7 mouse cellular contexts compared by ENCODE assay signal in genomic region chr5:113783581-113784001, GRCm38 (mm10). TPM values are rescaled to one million over a fixed set of nuclear protein-coding genes. Genes with fewer than 3 reads are reported as not detected.
A peak's percentile ranks its signal among the peaks of the same experiment; 100 is the strongest.
DNase-seq lines count a peak whose midpoint lies in the region; ATAC-seq and TF ChIP-seq lines count a peak whose summit lies in the region.

No protein-coding gene starts in this region.

- dilution Hi-C loops in CH12.LX (cut with MboI; ENCODE audit: extremely low pct_ligation_motif_present, extremely low pct_unique_long_range_greater_than_20kb, low sequenced_read_pairs) = no loop called here

- no peaks in the 10 kb centered on the region for H3K27me3 ChIP-seq in CH12.LX (replicated peaks)
- no peaks in the 10 kb centered on the region for H3K27me3 ChIP-seq in kidney, postnatal 0 days (ENCODE audit: insufficient read depth, low read length)

- H3K27ac ChIP-seq in CH12.LX (ENCODE audit: insufficient read depth, low read depth) = peak overlapping the region; percentile 15; the same call in 1 of the 2 replicates
- peak overlapping the region; percentile 83 for H3K27ac ChIP-seq in kidney, postnatal 0 days

- H3K4me1 ChIP-seq in CH12.LX (ENCODE audit: control insufficient read depth in 1 of 2, insufficient read depth in 2 of 2) = peaks cover 10 to 46% of the 10 kb centered on the region in 2 experiments
- H3K4me1 ChIP-seq in kidney, postnatal 0 days (replicated peaks; ENCODE audit: insufficient read depth, low read length) = peaks cover 11% of the 10 kb centered on the region; the same call in 1 of the 2 replicates

- H3K9ac ChIP-seq in CH12.LX (ENCODE audit: insufficient read depth, low read depth) = no peak overlapping the region
- H3K9ac ChIP-seq in kidney, postnatal 0 days (ENCODE audit: low read depth, low read length) = 0 out of 2 replicates have a peak overlapping the region, but pooled peaks have one; percentile 35

- H3K79me2 ChIP-seq in CH12.LX (replicated peaks; ENCODE audit: control insufficient read depth, extremely low read depth, insufficient read depth, poor library complexity, severe bottlenecking) = no peaks in the 10 kb centered on the region

- DNase-seq in CH12.LX (ENCODE audit: extremely low read depth) (peak; percentile 93), MN1 (ENCODE audit: low spot score) (peak; percentile 60)
- DNase-seq in heart, adult 8-10 months (ENCODE audit: low spot score) = peak; percentile 60
- peak; percentile 77 for DNase-seq in kidney, postnatal 0 days (ENCODE audit: low spot score)
- DNase-seq in lung, postnatal 10 days = peak; percentile 78
- DNase-seq in cerebellum, adult 18-20 months = no peak

- no peak for ATAC-seq in kidney, postnatal 0 days (replicated peaks; ENCODE audit: low FRiP score, low read depth)
- no peak for ATAC-seq in inflammation-experienced regulatory T-cells, adult 6 months

- TF ChIP-seq POLR2A in CH12.LX (IDR thresholded peaks at IDR 0.05; ENCODE audit: low read depth, low read length) = no peak

- no peak overlapping the region for H3K4me2 ChIP-seq in CH12.LX (ENCODE audit: insufficient read depth, low read depth, poor library complexity, severe bottlenecking)
- H3K4me2 ChIP-seq in kidney, postnatal 0 days (ENCODE audit: low read length) = 0 out of 2 replicates have a peak overlapping the region, but pooled peaks have one; percentile 10

- no peak for TF ChIP-seq CTCF in CH12.LX (conservative IDR thresholded peaks at IDR 0.05 in 1 of 2, IDR thresholded peaks at IDR 0.05 in 1 of 2; ENCODE audit: low read depth in 2 of 2, low read length in 2 of 2)
- TF ChIP-seq CTCF in kidney, postnatal 0 days (IDR thresholded peaks at IDR 0.05; ENCODE audit: low read depth) = no peak

- H3K9me3 ChIP-seq in CH12.LX (replicated peaks; ENCODE audit: low read length) = peaks cover 4% of the 10 kb centered on the region
- H3K9me3 ChIP-seq in kidney, postnatal 0 days (replicated peaks; ENCODE audit: low read length) = no peaks in the 10 kb centered on the region

- H3K36me3 ChIP-seq in CH12.LX (replicated peaks in 1 of 2; ENCODE audit: control insufficient read depth in 1 of 2, insufficient read depth in 1 of 2, low read length in 1 of 2) = peaks cover 0 to 8% of the 10 kb centered on the region in 2 experiments
- H3K36me3 ChIP-seq in kidney, postnatal 0 days (ENCODE audit: insufficient read depth, low read length) = 0 out of 2 replicates have a peak, but pooled peaks cover under 1% of the 10 kb centered on the region

- in situ Hi-C loops in CH12.LX (cut with MboI; ENCODE audit: low pct_ligation_motif_present, low pct_unique_long_range_greater_than_20kb, low sequenced_read_pairs) = no loop called here

- 3% methylated on average over 12 of the region's 12 CpGs for WGBS in kidney, postnatal 0 days

- peak; percentile 82 for TF ChIP-seq EP300 in CH12.LX (IDR thresholded peaks at IDR 0.05; ENCODE audit: low read length)

- TF ChIP-seq RAD21 in CH12.LX (IDR thresholded peaks at IDR 0.05; ENCODE audit: low read depth, low read length) = peak; percentile 1

- no peak overlapping the region for H3K4me3 ChIP-seq in CH12.LX (replicated peaks in 1 of 3; ENCODE audit: low read depth in 2 of 3, low read length in 2 of 3, poor library complexity in 1 of 3)
- H3K4me3 ChIP-seq in kidney, postnatal 0 days (replicated peaks; ENCODE audit: low read depth, low read length) = no peak overlapping the region

TF ChIP-seq in CH12.LX, 34 proteins besides CTCF, POLR2A, EP300 and RAD21 (continues in another document):
- TF ChIP-seq RCOR1 (conservative IDR thresholded peaks at IDR 0.05; ENCODE audit: low read depth, low read length) = no peak; the same call in 1 of the 2 replicates
- TF ChIP-seq MAZ (IDR thresholded peaks at IDR 0.05; ENCODE audit: low read depth, low read length) = peak; percentile 90
- TF ChIP-seq CHD2 (IDR thresholded peaks at IDR 0.05; ENCODE audit: low read length) = peak; percentile 62
- peak; percentile 100 for TF ChIP-seq MAFK (IDR thresholded peaks at IDR 0.05; ENCODE audit: insufficient replicate concordance, low read length)
- no peak; the same call in 1 of the 2 replicates for TF ChIP-seq JUND (conservative IDR thresholded peaks at IDR 0.05; ENCODE audit: low read depth, low read length)
- TF ChIP-seq NELFE (IDR thresholded peaks at IDR 0.05; ENCODE audit: low read depth, low read length) = no peak
- no peak for TF ChIP-seq CHD1 (IDR thresholded peaks at IDR 0.05; ENCODE audit: low read depth, low read length)
- no peak for TF ChIP-seq GABPA (IDR thresholded peaks at IDR 0.05; ENCODE audit: insufficient replicate concordance, low read depth, low read length)
- no peak for TF ChIP-seq TBP (conservative IDR thresholded peaks at IDR 0.05; ENCODE audit: low read depth, low read length)
- no peak for TF ChIP-seq ZNF384 (IDR thresholded peaks at IDR 0.05; ENCODE audit: low read depth, low read length)
- TF ChIP-seq MAX (IDR thresholded peaks at IDR 0.05; ENCODE audit: low read length) = no peak
- no peak for TF ChIP-seq KAT2A (IDR thresholded peaks at IDR 0.05; ENCODE audit: insufficient replicate concordance, low read length)
- TF ChIP-seq PAX5 (IDR thresholded peaks at IDR 0.05; ENCODE audit: low read length) = no peak
- peak; percentile 45; the same call in 1 of the 2 replicates for TF ChIP-seq MXI1 (IDR thresholded peaks at IDR 0.05; ENCODE audit: low read depth, low read length)
- TF ChIP-seq UBTF (IDR thresholded peaks at IDR 0.05; ENCODE audit: low read depth, low read length) = 0 out of 2 replicates have a peak, but pooled peaks have one; percentile 48
- TF ChIP-seq ZC3H11A (IDR thresholded peaks at IDR 0.05; ENCODE audit: low read depth, low read length) = no peak
- TF ChIP-seq POLR2AphosphoS2 (IDR thresholded peaks at IDR 0.05; ENCODE audit: low read depth, low read length) = no peak
- no peak for TF ChIP-seq USF1 (IDR thresholded peaks at IDR 0.05; ENCODE audit: low read depth, low read length)
- TF ChIP-seq ZMIZ1 (IDR thresholded peaks at IDR 0.05; ENCODE audit: low read depth, low read length) = no peak
- TF ChIP-seq BHLHE40 (IDR thresholded peaks at IDR 0.05; ENCODE audit: low read depth, low read length) = peak; percentile 94
- TF ChIP-seq ELF1 (IDR thresholded peaks at IDR 0.05; ENCODE audit: low read depth, low read length) = peak; percentile 40; the same call in 1 of the 2 replicates
- no peak for TF ChIP-seq USF2 (conservative IDR thresholded peaks at IDR 0.05; ENCODE audit: low read depth, low read length)
- peak; percentile 76; the same call in 1 of the 2 replicates for TF ChIP-seq MEF2A (IDR thresholded peaks at IDR 0.05; ENCODE audit: borderline replicate concordance, low read depth, low read length)
- TF ChIP-seq E2F4 (IDR thresholded peaks at IDR 0.05; ENCODE audit: insufficient replicate concordance, low read depth, low read length) = no peak
- TF ChIP-seq MYC (IDR thresholded peaks at IDR 0.05; ENCODE audit: low read depth, low read length) = no peak
- TF ChIP-seq SIN3A (IDR thresholded peaks at IDR 0.05; ENCODE audit: low read length) = 0 out of 2 replicates have a peak, but pooled peaks have one; percentile 27
- TF ChIP-seq NRF1 (IDR thresholded peaks at IDR 0.05; ENCODE audit: low read depth, low read length) = no peak
- no peak for TF ChIP-seq HCFC1 (IDR thresholded peaks at IDR 0.05; ENCODE audit: low read depth, low read length)
- no peak for TF ChIP-seq JUN (IDR thresholded peaks at IDR 0.05; ENCODE audit: insufficient read depth, low read depth, low read length)
- peak; percentile 81; the same call in 1 of the 2 replicates for TF ChIP-seq TCF12 (IDR thresholded peaks at IDR 0.05; ENCODE audit: low read depth, low read length)

RNA-seq across cellular contexts. Expression of gene Iscu, which starts 11.0 kb away (rescaled TPM):
- total RNA-seq in CH12.LX (2012; rRNA removed) (79.3 and 81.5 TPM in 2 replicates), CH12.LX (2014; rRNA removed) (70.6 and 72.1 TPM in 2 replicates)
- 83.0 and 86.7 TPM in 2 replicates for polyA plus RNA-seq in CH12.LX (2012; ENCODE audit: insufficient read length, low read depth)
- total RNA-seq in heart, adult 8-10 months (2022) = 100 to 1,000 TPM; 195 to 224 (median 212) TPM
- polyA plus RNA-seq in kidney, postnatal 0 days (2015; fragmentation: Nextera tagmentation; extraction: Ambion mirVana) = 187 and 202 TPM in 2 replicates
- 10 to 100 TPM in 2 of 3 experiments, 1 to 10 TPM in 1; 5.7 to 45.5 (median 16.1) TPM for polyA plus RNA-seq in inflammation-experienced regulatory T-cells, adult 6 months (2017; shearing (Covaris generic))

RNA-seq across cellular contexts. Expression of gene Sart3, which starts 11.3 kb away (rescaled TPM):
- total RNA-seq in CH12.LX (2012; rRNA removed) (66.1 and 67.0 TPM in 2 replicates), CH12.LX (2014; rRNA removed) (27.2 and 28.8 TPM in 2 replicates)
- 104 and 113 TPM in 2 replicates for polyA plus RNA-seq in CH12.LX (2012; ENCODE audit: insufficient read length, low read depth)
- 10 to 100 TPM; 11.2 to 12.6 (median 12.2) TPM for total RNA-seq in heart, adult 8-10 months (2022)
- polyA plus RNA-seq in kidney, postnatal 0 days (2015; fragmentation: Nextera tagmentation; extraction: Ambion mirVana) = 27.2 and 27.7 TPM in 2 replicates
- 10 to 100 TPM; 12.7 to 15.3 (median 13.0) TPM for polyA plus RNA-seq in inflammation-experienced regulatory T-cells, adult 6 months (2017; shearing (Covaris generic))

RNA-seq across cellular contexts. Expression of gene Tmem119, which starts 16.7 kb away (rescaled TPM):
- total RNA-seq in CH12.LX (2012; rRNA removed) (0.30 and 0.46 TPM in 2 replicates), CH12.LX (2014; rRNA removed) (0.55 and 1.0 TPM in 2 replicates)
- 0.97 and 1.5 TPM in 2 replicates for polyA plus RNA-seq in CH12.LX (2012; ENCODE audit: insufficient read length, low read depth)
- 1 to 10 TPM; 2.0 to 4.6 (median 2.7) TPM for total RNA-seq in heart, adult 8-10 months (2022)
- 37.3 and 40.4 TPM in 2 replicates for polyA plus RNA-seq in kidney, postnatal 0 days (2015; fragmentation: Nextera tagmentation; extraction: Ambion mirVana)
- not detected for polyA plus RNA-seq in inflammation-experienced regulatory T-cells, adult 6 months (2017; shearing (Covaris generic))

RNA-seq across cellular contexts. Expression of gene Ficd, which starts 48.0 kb away (rescaled TPM):
- total RNA-seq in CH12.LX (2012; rRNA removed) = 2.4 and 3.4 TPM in 2 replicates
- total RNA-seq in CH12.LX (2014; rRNA removed) = 2.0 and 2.5 TPM in 2 replicates
- 2.2 and 2.4 TPM in 2 replicates for polyA plus RNA-seq in CH12.LX (2012; ENCODE audit: insufficient read length, low read depth)
- total RNA-seq in heart, adult 8-10 months (2022) = 10 to 100 TPM; 10.2 to 11.6 (median 10.8) TPM
- polyA plus RNA-seq in kidney, postnatal 0 days (2015; fragmentation: Nextera tagmentation; extraction: Ambion mirVana) = 5.4 TPM in 2 replicates
- 1 to 10 TPM; 4.4 to 4.9 (median 4.7) TPM for polyA plus RNA-seq in inflammation-experienced regulatory T-cells, adult 6 months (2017; shearing (Covaris generic))

RNA-seq across cellular contexts. Expression of gene Selplg, which starts 48.9 kb away (rescaled TPM):
- total RNA-seq in CH12.LX (2012; rRNA removed) (50.5 and 58.5 TPM in 2 replicates), CH12.LX (2014; rRNA removed) (27.9 and 29.4 TPM in 2 replicates)
- polyA plus RNA-seq in CH12.LX (2012; ENCODE audit: insufficient read length, low read depth) = 34.2 and 41.6 TPM in 2 replicates
- 10 to 100 TPM in 1 of 4 experiments, 1 to 10 TPM in 3; 1.8 to 10.3 (median 2.6) TPM for total RNA-seq in heart, adult 8-10 months (2022)
- polyA plus RNA-seq in kidney, postnatal 0 days (2015; fragmentation: Nextera tagmentation; extraction: Ambion mirVana) = 2.1 and 2.4 TPM in 2 replicates
- polyA plus RNA-seq in inflammation-experienced regulatory T-cells, adult 6 months (2017; shearing (Covaris generic)) = 100 to 1,000 TPM; 457 to 620 (median 469) TPM

Comparison
In these comparisons a context has a peak if more than half of its experiments do, and no peak if none do; other contexts are left out.
1. DNase-seq: peak in CH12.LX (single experiment), MN1 (single experiment), heart, adult 8-10 months (single experiment), kidney, postnatal 0 days (single experiment) and lung, postnatal 10 days (single experiment); none in cerebellum, adult 18-20 months (0 of 2).
2. RNA of gene Tmem119, which starts 16.7 kb away (polyA plus RNA-seq): 37.3 to 40.4 TPM in kidney, postnatal 0 days; 0.97 to 1.5 TPM in CH12.LX and not detected in inflammation-experienced regulatory T-cells, adult 6 months; every median in the first group is over 10 times any median in the second.